Mouse (Mus musculus) spleen, postnatal 14 days (tissue): Measurements from ENCODE around the gene Lrrc75b.
"Not testable (repeated sequence)": the region's sequence is repeated elsewhere in the genome, so short reads cannot be mapped to it uniquely, and the experiment has no call there.

Source experiments
- DNase-seq, 2 experiments: peaks; one replicate each; pipeline ENCODE4 v3.0.0; 2021 to 2022; ENCODE audit warnings: low spot score in 2 of 2

Lrrc75b gene

DNA sequence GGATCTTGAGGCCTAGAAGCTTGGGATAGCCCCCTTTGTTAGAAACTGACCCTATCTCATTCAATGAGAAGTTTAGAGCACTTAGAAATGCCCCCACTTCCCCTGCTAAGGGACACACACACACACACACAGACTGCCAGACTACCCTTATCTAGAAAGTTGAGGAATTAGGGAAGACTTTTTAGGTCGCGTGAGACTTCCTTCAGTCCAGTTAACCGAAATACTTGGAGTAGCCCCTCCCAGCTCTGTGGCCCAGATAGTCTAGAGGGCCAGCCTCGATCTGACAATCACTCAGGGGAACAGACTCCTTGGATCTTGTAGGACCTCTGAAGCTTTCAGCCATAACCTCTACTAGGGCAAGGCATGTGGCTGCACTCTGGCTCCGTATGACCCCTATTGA lies 7.9 kb upstream of the Lrrc75b start:
- no peak for DNase-seq

- not testable (repeated sequence) for DNase-seq
These were observed 6.6 kb upstream of the Lrrc75b start for GRCm38 (mm10) chr10:75566765-75567164.

GRCm38 (mm10) chr10:75566321-75566720 lies 6.2 kb upstream of the Lrrc75b start:
- no peak for DNase-seq

GRCm38 (mm10) chr10:75565906-75566305 lies 5.8 kb upstream of the Lrrc75b start:
- no peak for DNase-seq

GRCm38 (mm10) chr10:75565436-75565835 lies 5.3 kb upstream of the Lrrc75b start:
- no peak for DNase-seq

GRCm38 (mm10) chr10:75564687-75565265 lies 4.6 kb upstream of the Lrrc75b start:
- no peak for DNase-seq

DNA sequence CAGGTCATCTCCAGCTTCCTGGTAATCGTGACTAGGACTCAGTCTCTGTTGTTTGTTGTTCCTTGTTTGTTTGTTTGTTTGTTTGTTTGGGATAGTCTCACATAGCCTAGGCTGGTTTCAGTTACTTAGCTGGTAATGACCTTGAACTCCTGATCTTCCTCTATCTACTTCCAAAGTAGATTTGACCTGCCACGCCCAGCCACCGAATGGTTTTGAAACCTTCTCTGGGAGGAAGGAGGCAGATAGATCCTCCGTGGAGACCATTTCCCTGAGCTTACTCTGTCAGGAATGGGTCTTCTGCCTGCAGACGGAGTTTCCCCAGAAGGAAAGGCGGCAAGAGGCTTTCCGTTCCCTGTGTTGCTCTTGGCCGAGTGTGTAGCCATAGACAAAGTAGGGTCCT lies 2.5 kb upstream of the Lrrc75b start:
- DNase-seq, result no peak

DNA sequence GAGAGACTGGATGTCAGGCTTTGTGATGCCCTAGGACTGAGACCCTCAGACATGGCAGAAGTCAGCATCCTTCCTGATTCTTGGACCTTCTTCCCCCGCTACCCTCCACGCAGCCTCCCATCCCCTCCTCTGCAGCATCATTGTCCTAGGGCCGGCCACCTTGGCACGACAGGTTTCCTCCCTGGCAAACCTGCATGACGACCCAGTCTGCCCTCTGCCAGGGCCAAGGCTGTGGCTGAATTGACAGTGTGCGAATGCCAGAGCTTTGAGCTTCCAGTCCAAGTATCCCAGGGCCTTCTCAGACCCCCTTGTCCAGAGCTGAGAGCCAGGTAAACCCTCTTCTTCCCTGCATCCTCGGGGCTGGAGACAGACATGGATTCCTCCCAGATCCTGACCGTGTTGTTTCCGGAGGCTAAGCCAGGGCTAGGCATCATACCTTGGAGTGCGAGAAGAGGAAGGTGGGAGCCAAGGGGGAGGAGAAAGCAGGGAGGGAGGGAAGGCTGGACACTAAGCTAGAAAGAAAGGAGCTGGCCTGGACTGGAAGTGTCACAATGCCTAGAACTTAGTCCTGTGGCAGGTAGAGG lies 1.0 kb upstream of the Lrrc75b start, which contains the start of gene Ggt1:
Gene Ggt1, plus strand, starts transcription at position 534 of the 584 bp plus-strand sequence.
- DNase-seq, result no peak

GRCm38 (mm10) chr10:75560549-75560899 lies 394 bp upstream of the Lrrc75b start:
- DNase-seq, result no peak

GRCm38 (mm10) chr10:75559041-75559675 lies 972 bp downstream of the Lrrc75b start:
- DNase-seq, result no peak

DNA sequence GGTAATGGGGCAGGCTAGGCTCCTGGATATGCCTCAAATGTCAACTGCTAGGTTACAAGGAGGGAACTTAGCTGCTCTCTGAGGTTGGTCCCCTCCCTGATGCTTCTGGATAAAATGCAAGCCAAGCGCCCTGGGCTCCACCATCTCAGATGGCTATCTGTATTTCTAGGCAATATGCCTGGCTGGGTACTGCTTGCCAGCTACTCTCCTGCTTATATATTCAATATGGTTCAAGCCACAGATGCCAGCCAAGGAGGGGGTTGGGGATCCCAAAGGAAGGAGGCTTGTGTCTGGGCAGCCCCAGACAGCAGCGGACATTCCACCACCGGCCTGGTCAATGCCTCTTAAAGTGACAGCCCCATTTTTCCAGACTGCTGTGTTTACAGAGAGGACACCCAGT lies 1.6 kb downstream of the Lrrc75b start:
- DNase-seq, result no peak

DNA sequence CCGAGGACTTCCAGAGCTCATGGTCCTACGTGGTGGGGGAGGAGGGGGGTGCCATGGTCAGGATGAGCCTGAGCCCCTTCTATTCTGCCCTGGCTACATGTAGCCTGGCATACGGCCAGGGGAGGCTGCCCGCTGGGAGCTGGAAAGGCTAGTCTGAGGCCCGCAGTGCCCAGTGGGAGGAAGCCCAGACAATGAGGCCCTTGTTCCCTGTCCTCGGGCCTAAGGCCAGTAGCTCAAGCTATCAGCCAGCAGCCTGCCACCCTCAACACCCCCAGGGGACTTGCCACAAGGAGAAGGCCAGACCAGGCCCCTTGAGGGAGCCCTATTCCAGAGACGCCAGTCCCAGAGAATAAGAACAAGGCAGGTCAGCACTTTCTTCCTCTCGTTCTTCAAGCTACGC lies 4.1 kb downstream of the Lrrc75b start:
- DNase-seq, result no peak

DNA sequence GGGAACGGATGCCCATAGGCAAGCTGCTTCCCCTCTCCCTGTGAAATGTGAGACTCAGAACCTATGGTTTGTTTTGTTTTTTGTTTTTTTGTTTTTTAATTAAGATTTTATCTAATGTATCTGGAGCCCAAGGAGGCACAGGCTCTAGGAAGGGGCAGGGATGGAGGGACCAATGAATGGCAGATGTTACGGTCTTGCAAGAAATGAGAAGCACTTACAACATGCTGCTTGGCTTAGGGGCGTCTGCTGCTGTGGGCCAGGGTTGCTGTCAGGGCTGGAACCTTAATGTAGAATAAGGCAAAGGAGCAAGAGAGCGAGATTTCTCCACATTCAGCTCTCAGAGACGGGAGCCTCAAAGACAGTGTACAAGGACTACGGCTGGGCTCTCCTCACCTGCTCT lies 4.6 kb downstream of the Lrrc75b start:
- no peak for DNase-seq

DNA sequence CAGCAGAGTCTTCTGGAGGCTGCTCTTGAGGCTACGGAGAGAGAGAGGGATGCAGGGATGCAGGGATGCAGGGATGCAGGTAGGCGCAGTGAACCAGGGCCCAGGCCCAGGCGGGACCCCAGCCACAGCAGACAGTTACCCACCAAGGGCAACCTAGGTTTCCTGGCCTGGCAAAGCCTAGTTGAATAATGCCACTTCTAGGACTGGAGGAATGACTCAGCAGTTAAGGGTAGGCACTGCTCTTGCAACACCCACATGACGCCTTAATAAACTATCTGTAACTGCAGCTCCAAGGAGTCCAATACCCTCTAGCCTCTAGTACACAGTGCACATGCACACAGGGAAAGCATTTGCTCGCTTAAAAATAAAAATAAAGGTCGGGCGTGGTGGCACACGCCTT lies 6.0 kb downstream of the Lrrc75b start:
- no peak for DNase-seq

GRCm38 (mm10) chr10:75552701-75553450 lies 7.3 kb downstream of the Lrrc75b start:
- no peak for DNase-seq

DNA sequence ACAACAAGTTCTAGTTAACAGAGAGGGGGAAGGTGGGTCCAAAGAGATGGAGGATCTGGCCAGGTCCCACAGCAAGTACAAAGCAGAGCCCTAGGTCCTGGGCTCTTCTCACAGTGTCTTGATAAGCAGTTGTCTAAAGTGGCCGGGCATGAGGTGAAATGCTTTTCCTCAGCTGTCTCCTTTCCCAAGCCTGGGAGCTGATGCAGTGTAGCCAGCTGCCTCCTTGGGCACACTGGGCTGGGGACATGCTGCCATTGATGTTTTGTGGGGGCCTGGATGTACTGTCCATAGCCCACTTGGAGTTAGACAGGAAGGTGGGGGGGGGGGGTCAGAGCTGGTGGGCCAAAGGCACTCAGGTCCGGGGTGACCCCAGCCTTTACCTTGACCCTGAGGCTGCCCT lies 8.0 kb downstream of the Lrrc75b start:
- no peak for DNase-seq

DNA sequence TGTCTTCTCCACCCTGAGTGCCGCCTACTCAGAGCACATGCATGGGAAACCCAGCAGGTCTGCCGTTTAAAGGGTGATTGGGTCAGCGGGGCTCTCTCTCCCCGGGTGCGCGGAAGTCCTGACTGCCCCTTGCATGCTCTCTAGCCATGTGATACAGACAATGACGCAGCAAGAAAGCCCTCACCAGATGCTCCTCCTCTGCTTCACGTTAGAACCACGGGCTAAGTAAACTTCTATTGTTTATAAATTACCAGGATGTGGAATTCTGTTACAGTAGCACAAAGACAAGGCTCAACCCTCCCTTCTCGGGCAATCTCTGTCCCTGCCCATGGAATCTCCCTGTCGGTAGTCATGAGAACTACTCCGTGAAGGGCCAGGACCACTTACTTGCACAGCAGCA lies 9.0 kb downstream of the Lrrc75b start:
- DNase-seq, result no peak

DNA sequence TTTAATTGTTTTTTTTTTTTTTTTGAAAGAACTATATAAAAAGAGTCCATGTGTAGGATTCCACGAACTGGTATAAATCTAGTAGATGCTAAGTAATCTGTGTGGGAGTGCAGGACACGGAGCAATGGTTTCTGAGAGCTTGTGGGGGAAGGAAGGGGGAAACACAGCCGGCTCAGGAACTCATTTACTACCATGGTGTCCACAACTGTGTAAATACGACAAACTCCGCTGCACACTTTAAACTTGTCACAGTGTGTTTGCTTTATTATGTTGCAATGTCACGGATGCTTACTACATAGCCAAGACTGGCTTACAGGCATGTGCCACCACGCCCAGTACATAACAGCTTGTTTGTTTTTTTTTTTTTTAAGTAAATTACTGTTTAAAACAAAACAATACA lies 10.2 kb downstream of the Lrrc75b start:
- DNase-seq, result no peak

DNA sequence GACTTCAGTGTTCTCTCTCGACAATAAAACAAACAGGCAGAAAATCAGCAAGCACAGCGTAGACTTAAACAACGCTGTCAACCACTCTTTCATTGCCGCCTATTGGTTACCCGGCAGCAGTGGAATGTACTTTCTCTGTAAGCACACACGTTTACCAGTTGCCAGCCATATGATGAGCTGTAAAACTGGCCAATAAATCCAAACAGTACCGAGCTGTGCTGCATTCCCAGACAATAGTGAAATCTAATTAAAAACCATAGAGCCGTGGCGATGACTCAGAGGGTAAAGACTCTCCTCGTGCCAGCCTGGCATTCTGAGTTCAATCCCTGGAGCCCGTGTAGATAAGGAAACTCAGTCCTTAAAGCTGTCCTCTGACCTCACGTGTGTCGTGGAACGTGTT lies 11.6 kb downstream of the Lrrc75b start:
- DNase-seq, result no peak

DNA sequence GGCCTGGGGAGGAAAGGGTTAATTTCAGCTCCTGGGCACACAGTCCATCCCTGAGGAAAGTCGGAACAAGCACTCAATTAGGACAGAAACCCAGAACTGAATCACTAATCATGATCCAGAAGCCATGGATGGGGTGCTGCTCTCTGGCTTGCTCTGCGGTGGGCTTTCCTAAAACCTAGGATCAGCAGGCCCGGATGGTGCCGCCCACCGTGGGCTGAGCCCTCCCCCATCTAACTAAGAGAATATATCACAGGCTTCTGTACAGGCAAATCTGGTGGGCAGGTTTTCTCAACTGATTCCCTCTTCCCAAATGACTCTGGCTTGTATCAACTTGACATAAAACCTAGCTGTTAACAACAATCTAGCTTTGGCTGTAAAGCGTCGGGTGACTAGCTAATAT lies 12.2 kb downstream of the Lrrc75b start:
- DNase-seq, result no peak

GRCm38 (mm10) chr10:75536123-75536522 lies 24.0 kb downstream of the Lrrc75b start:
- no peak for DNase-seq

GRCm38 (mm10) chr10:75535423-75535822 lies 24.7 kb downstream of the Lrrc75b start:
- DNase-seq, result no peak

DNA sequence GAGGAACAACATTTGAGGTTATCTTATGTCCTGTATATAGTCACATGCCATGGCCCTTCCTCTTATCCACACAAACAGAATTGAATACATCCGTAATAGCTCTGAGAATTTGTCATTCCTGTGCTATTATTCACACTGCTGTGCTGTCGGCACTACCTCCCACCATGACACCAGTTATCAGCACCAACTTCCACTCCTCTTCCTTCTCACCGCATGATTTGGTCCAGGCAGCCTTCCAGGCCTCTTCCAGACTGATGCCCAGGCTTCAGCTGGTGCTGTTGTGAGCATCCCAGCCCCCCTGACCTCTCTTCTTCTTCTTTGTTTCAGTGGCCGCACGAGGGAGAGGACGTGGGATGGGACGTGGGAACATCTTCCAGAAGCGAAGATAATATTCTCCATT lies 25.2 kb downstream of the Lrrc75b start:
- no peak for DNase-seq
